Mouse (Mus musculus) heart, postnatal 0 days (tissue): ENCODE data around the gene Slc25a38.

Experiments
- CTCF ChIP-seq: IDR thresholded peaks from 2 replicates; pipeline ENCODE4 v1.5.1; 2016; ENCODE audit warnings: antibody characterized with exemption, control low read depth, low read depth
- EP300 ChIP-seq: IDR thresholded peaks from 2 replicates; pipeline ENCODE4 v1.6.1; 2016; ENCODE audit warnings: antibody characterized with exemption, low read depth

DNA sequence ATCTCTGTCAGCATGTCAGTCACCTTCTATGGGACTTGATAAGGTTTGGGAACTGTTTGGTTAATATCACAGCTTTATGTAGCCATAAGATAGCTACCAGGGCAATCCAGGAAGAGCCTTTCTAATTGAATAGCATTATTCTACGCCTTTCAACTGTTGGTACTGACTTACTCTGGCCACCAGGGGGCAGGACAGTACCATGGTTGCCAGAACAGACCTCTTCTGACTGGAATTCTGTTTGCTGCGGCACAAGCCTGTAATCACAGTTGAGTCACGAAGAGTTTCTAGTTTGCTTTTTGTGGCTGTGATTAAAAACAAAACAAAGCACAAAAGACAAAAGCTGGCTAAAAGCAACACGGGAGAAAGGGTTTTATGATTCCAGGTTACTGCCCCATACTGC is 30.5 kb downstream of the Slc25a38 start:
- TF ChIP-seq CTCF (peak; percentile 92), EP300 (no peak)
